Mouse (Mus musculus) midbrain, embryonic 12.5 days (tissue): ENCODE measurements at regions not wholly inside any gene's neighbourhood (a gene's known extent, or its start where the extent isn't known, plus 50 kb on each side); places are given as distances from the start of the nearest gene placed in this dataset.

Experiments
- ATAC-seq: fragments of 200-750 bp; cut with Nextera tagmentation; 2 replicates; pipeline ENCODE4 v1.8.0; 2017; ENCODE audit warnings: low read depth, moderate TSS enrichment, moderate library complexity; ENCODE audit not compliant: low FRiP score
- H3K27ac ChIP-seq: fragments of 300-500 bp; sonication (generic); replicated peaks from 2 replicates; pipeline ENCODE4 v1.5.1; 2016; ENCODE audit warnings: mild to moderate bottlenecking
- H3K27me3 ChIP-seq: fragments of 300-500 bp; sonication (generic); 2 replicates; pipeline ENCODE4 v1.6.1; 2016; ENCODE audit warnings: mild to moderate bottlenecking
- H3K36me3 ChIP-seq: fragments of 300-500 bp; sonication (generic); 2 replicates; pipeline ENCODE4 v1.6.1; 2016
- H3K4me1 ChIP-seq: fragments of 300-500 bp; sonication (generic); 2 replicates; pipeline ENCODE4 v1.6.1; 2016
- H3K4me2 ChIP-seq: fragments of 300-500 bp; sonication (generic); replicated peaks from 2 replicates; pipeline ENCODE4 v1.6.1; 2016; ENCODE audit warnings: mild to moderate bottlenecking, moderate library complexity
- H3K4me3 ChIP-seq: fragments of 300-500 bp; sonication (generic); 2 replicates; pipeline ENCODE4 v1.5.1; 2016; ENCODE audit warnings: mild to moderate bottlenecking
- H3K9ac ChIP-seq: fragments of 300-500 bp; sonication (generic); replicated peaks from 2 replicates; pipeline ENCODE4 v1.6.1; 2016; ENCODE audit warnings: mild to moderate bottlenecking, moderate library complexity
- H3K9me3 ChIP-seq: fragments of 300-500 bp; sonication (generic); 2 replicates; pipeline ENCODE4 v1.6.1; 2016; ENCODE audit warnings: mild to moderate bottlenecking
- WGBS: fragments of 180-500 bp; shearing (Covaris S2); methylation state at CpG from one replicate; pipeline ENCODE4 v1.1.7; 2016; 5-methylcytosine and 5-hydroxymethylcytosine counted together

DNA sequence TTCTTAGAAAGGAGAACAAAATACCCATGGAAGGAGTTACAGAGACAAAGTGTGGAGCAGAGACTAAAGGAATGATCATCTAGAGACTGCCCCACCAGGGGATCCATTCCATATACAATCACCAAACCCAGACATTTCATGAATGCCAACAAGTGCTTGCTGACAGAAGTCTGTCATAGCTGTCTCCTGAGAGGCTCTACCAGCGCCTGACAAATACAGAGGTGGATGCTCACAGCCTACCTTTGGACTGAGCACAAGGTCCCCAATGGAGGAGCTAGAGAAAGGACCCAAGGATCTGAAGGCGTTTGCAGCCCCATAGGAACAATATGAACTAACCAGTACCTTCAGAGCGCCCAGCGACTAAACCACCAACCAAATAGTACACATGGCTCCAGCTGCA lies 83.6 kb upstream of the Nkx2-2 start:
- WGBS: 88% methylated on average over 4 of the region's 4 CpGs
- Histone ChIP-seq H3K9ac (no peak overlapping the region), H3K4me3 (no peak overlapping the region), H3K27ac (no peak overlapping the region), H3K27me3 (no peaks in the 10 kb centered on the region), H3K4me1 (no peaks in the 10 kb centered on the region), H3K36me3 (no peaks in the 10 kb centered on the region), H3K9me3 (no peaks in the 10 kb centered on the region), H3K4me2 (no peak overlapping the region)
- no peak for ATAC-seq

DNA sequence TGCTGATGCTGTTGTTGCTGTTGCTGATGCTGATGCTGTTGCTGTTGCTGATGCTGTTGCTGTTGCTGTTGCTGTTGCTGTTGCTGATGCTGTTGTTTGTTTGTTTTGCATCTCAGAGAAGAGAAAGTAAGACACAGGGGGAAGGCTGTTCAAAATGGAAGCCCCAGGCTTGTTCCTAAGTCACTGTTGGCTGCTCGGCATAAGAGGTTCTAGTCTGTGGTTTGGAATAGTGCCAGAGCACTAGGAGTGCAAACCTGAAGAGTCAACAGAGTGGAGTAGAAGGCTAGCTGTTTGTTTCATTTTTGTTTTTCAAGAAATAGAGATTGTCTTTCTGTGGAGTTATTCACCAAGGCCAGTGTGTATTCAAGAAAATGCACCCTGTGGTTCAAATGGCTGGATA lies 75.1 kb upstream of the Nkx2-2 start:
- Histone ChIP-seq H3K4me2 (no peak overlapping the region), H3K27ac (no peak overlapping the region), H3K9me3 (no peaks in the 10 kb centered on the region), H3K27me3 (peaks cover 2% of the 10 kb centered on the region; the same call in 1 of the 2 replicates), H3K4me3 (no peak overlapping the region), H3K9ac (no peak overlapping the region), H3K4me1 (no peaks in the 10 kb centered on the region), H3K36me3 (no peaks in the 10 kb centered on the region)
- WGBS: 76% methylated on average over 1 of the region's 1 CpGs
- no peak for ATAC-seq

DNA sequence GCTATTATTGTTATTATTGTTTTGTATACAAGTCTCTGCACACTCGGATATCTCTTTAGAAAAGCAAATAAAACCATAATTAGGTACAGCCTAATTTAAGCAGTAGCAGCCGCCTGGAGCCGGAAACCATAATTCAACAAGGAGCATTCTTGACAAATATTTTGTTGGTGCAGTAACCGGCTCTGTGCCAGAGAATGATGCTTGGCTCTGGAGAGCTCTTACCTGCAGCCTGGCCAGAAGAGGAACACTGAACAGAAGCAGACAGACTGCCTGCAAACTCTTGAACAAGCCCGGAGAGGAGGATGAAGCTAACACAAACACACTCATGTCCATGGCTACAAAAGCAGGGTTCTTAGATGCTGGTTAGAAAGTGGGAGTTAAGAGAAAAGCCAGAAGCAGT lies 73.9 kb upstream of the Nkx2-2 start:
- H3K9ac ChIP-seq: no peak overlapping the region
- no peaks in the 10 kb centered on the region for H3K4me1 ChIP-seq
- no peak for ATAC-seq
- WGBS: 82% methylated on average over 5 of the region's 5 CpGs
- no peaks in the 10 kb centered on the region for H3K36me3 ChIP-seq
- H3K9me3 ChIP-seq: no peaks in the 10 kb centered on the region
- no peak overlapping the region for H3K4me2 ChIP-seq
- no peak overlapping the region for H3K4me3 ChIP-seq
- no peak overlapping the region for H3K27ac ChIP-seq
- H3K27me3 ChIP-seq: peaks cover 12% of the 10 kb centered on the region

DNA sequence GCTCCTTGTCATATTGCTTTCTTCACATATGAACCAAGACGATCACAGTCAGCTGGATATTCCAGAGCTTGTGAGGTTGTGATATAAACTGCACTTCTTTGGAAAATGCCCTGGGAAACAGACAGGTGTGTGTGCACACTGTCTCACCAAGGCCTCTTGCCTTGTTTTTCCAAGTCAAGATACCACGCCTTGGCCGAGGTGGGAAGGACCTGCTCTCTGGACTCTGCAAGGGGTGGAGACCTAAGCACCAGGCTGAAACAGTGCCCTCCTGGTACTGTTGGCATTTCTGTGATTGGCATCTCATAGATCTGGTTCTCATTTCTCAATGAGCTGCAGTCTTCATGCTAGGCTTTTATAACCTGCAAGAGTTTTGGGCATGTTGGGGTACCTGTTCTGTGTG lies 73.2 kb upstream of the Nkx2-2 start:
- Histone ChIP-seq H3K27ac (no peak overlapping the region), H3K9me3 (no peaks in the 10 kb centered on the region), H3K4me3 (no peak overlapping the region), H3K36me3 (no peaks in the 10 kb centered on the region), H3K9ac (no peak overlapping the region), H3K27me3 (peaks cover 15% of the 10 kb centered on the region), H3K4me1 (no peaks in the 10 kb centered on the region), H3K4me2 (no peak overlapping the region)
- WGBS: 90% methylated on average over 3 of the region's 3 CpGs
- no peak for ATAC-seq

GRCm38 (mm10) chr2:147256696-147257095 lies 62.7 kb upstream of the Nkx2-2 start:
- ATAC-seq: peak; percentile 56; the same call in 1 of the 2 replicates
- Histone ChIP-seq H3K4me2 (no peak overlapping the region), H3K9me3 (no peaks in the 10 kb centered on the region), H3K27ac (no peak overlapping the region), H3K9ac (no peak overlapping the region), H3K27me3 (peaks cover 33% of the 10 kb centered on the region), H3K4me3 (no peak overlapping the region), H3K36me3 (no peaks in the 10 kb centered on the region), H3K4me1 (no peaks in the 10 kb centered on the region)
- WGBS: 16% methylated on average over 6 of the region's 6 CpGs

- Histone ChIP-seq H3K27me3 (peaks cover 40% of the 10 kb centered on the region), H3K4me2 (no peak overlapping the region), H3K9me3 (no peaks in the 10 kb centered on the region), H3K9ac (no peak overlapping the region), H3K36me3 (no peaks in the 10 kb centered on the region), H3K27ac (no peak overlapping the region), H3K4me1 (no peaks in the 10 kb centered on the region), H3K4me3 (no peak overlapping the region)
- WGBS: 74% methylated on average over 3 of the region's 3 CpGs
- no peak for ATAC-seq
These were observed 60.9 kb upstream of the Nkx2-2 start for GRCm38 (mm10) chr2:147254944-147255343.

DNA sequence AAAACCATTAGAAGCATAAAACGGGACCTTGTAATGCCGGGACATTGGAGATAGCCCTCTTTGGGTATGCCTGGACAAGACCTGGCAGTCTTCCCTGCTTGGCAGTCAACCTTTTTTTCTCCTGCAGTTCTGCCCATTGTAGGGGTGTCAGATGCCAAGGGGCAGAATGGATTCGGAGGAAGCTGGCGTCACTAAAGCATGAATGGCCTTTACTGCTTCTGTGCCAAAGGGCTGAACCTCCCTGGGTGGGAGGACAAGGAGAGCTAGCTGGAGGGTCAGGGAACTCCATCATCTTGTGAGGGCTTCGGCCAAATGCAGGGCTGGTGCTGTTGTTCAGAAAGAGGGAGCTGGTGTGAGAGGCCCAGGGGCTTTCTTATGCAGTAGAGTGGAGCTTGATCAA lies 60.1 kb upstream of the Nkx2-2 start:
- 33% methylated on average over 5 of the region's 5 CpGs for WGBS
- Histone ChIP-seq H3K4me2 (no peak overlapping the region), H3K36me3 (no peaks in the 10 kb centered on the region), H3K27me3 (peaks cover 41% of the 10 kb centered on the region), H3K4me1 (no peaks in the 10 kb centered on the region), H3K9ac (no peak overlapping the region), H3K9me3 (no peaks in the 10 kb centered on the region), H3K4me3 (no peak overlapping the region), H3K27ac (no peak overlapping the region)
- ATAC-seq: no peak

DNA sequence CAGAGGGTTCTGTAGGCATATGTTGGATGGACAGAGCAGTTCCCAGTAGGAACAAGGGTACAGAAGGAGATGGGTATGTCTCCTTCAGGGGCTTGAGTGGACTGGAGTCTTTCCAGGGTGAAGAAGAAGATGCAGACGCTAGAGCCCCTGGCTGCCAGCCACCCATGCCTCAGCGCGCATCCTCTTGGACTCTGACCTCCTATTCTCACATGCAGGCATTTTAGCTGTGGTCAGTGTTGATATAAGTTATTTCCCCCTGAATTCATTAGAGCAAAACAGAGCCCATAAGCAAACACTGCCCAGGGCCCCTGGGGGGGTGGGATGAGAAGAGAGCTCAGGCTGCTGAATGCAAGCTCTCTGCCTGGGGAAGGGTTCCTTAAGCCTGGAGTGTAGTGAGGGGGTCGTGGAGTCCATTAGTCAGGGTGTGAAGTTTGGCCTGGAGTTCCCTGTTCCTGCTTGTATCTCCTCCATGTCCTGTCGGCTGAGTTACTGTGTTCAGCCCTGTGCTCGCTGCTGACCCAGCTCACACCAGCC lies 54.0 kb upstream of the Nkx2-2 start:
- Histone ChIP-seq H3K9ac (no peak overlapping the region), H3K4me2 (no peak overlapping the region), H3K27me3 (peaks cover 55% of the 10 kb centered on the region), H3K36me3 (no peaks in the 10 kb centered on the region), H3K4me1 (no peaks in the 10 kb centered on the region), H3K27ac (no peak overlapping the region), H3K4me3 (no peak overlapping the region), H3K9me3 (no peaks in the 10 kb centered on the region)
- 66% methylated on average over 6 of the region's 6 CpGs for WGBS
- ATAC-seq: no peak

DNA sequence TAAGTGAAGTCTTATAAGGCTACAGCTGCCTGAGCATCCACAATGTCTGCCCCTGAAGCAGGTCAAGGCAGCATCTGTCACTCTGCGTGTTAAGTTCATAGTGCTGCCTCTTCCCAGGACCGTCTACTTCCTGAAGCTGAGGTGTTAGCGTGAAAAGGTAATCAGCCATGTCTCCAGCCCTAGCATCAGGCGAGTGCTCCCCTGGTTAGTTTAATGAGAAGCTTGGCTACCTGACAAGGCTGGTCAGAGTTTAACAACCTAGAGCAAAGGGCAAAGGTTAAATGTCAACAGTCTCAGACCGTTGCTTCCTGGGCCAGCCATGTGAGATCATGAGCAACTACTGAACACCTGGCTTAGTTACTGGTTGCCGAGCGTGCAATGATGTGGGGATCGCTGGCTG lies 53.2 kb upstream of the Nkx2-2 start:
- no peak overlapping the region for H3K27ac ChIP-seq
- H3K9me3 ChIP-seq: no peaks in the 10 kb centered on the region
- H3K4me2 ChIP-seq: no peak overlapping the region
- H3K36me3 ChIP-seq: no peaks in the 10 kb centered on the region
- H3K4me1 ChIP-seq: no peaks in the 10 kb centered on the region
- H3K27me3 ChIP-seq: peaks cover 53% of the 10 kb centered on the region
- no peak overlapping the region for H3K4me3 ChIP-seq
- H3K9ac ChIP-seq: no peak overlapping the region
- 85% methylated on average over 8 of the region's 8 CpGs for WGBS
- ATAC-seq: no peak

DNA sequence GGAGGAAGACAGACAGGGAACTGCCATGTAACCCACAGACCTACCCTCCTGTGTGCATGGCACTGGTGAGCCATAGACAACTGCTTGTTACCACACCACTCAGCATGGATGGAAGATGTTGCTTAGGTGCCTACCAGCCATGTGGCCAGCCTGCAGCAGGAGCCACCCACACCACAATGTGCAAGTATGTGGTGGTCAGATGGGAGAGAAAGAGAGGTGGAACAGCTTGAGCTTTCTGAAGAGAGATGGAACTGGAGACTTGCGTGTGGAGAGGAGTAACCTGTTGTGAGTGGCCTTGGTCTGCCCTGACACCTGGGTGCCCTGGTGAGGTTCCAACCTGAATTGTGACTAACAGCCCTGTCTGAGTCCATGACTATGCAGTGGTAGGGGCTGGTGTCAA lies 50.4 kb upstream of the Nkx2-2 start:
- H3K27me3 ChIP-seq: peaks cover 54% of the 10 kb centered on the region
- ATAC-seq: no peak
- H3K9ac ChIP-seq: no peak overlapping the region
- H3K9me3 ChIP-seq: no peaks in the 10 kb centered on the region
- H3K36me3 ChIP-seq: no peaks in the 10 kb centered on the region
- H3K4me3 ChIP-seq: no peak overlapping the region
- no peaks in the 10 kb centered on the region for H3K4me1 ChIP-seq
- 86% methylated on average over 1 of the region's 1 CpGs for WGBS
- H3K4me2 ChIP-seq: no peak overlapping the region
- no peak overlapping the region for H3K27ac ChIP-seq
